Mouse (Mus musculus): ENCODE measurements around the gene Ovol1. TPM values are rescaled to one million over a fixed set of nuclear protein-coding genes. Genes with fewer than 3 reads are reported as not detected.

Ovol1 gene
- polyA plus RNA-seq, 1 experiment from 2014 or later: 0.89 TPM

DNA sequence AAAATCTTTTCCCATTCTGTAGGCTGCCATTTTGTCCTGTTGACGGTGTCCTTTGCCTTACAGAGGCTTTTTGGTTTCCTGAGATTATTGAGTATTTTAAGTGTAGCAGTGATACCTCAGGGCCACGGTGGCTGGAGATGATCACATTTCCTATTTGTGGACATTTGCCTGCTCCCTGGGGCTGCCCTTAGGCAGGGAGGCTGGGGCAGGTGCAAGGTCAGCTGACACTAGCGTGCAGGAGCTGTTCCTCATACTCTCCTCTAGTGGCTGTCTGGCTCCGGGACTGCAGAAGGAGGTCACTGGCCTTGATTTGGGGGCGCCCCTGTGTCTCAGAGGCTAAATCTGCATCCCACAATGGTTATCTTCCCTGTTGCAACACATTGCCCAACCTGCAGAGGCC, 35.2 kb downstream of the Ovol1 start:
- 59% methylated on average over 5 of the region's 5 CpGs for WGBS
- Histone ChIP-seq H3K9me3 (ENCODE audit: low read depth, low read length) (no peaks in the 10 kb centered on the region), H3K27ac (ENCODE audit: low read depth) (no peak overlapping the region), H3K4me1 (ENCODE audit: insufficient read depth) (no peaks in the 10 kb centered on the region), H3K27me3 (ENCODE audit: insufficient read depth, low read length) (no peaks in the 10 kb centered on the region), H3K4me2 (no peak overlapping the region), H3K36me3 (ENCODE audit: insufficient read depth) (no peaks in the 10 kb centered on the region), H3K9ac (no peak overlapping the region), H3K4me3 (ENCODE audit: low read depth, low read length) (no peak overlapping the region)
- TF ChIP-seq CTCF (IDR thresholded peaks at IDR 0.05; ENCODE audit: low read depth): no peak
- ATAC-seq (ENCODE audit: insufficient read depth) (no peak), DNase-seq (no peak)

DNA sequence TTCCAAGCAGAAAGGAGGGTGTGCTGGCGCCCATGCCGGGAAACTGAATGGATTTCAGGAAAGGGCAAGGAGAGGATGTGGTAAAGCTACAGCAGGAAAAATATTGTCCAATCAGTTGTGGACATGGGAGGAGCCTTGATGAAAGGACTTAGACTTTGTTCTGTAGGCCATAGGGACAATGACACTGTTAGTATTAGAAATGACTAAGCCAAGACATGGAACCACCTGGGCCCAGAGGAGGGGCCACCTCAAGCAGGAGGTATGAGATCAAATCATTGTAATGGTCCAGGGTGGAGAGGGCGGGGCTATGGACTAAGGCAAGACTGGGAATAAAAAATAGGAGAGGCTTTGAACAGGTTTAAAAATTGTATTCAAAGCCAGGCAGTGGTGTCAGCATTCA, 41.7 kb downstream of the Ovol1 start:
- no peaks in the 10 kb centered on the region for H3K36me3 ChIP-seq (ENCODE audit: insufficient read depth)
- H3K4me3 ChIP-seq (ENCODE audit: low read depth, low read length): no peak overlapping the region
- no peak overlapping the region for H3K27ac ChIP-seq (ENCODE audit: low read depth)
- no peak overlapping the region for H3K9ac ChIP-seq
- DNase-seq (no peak), ATAC-seq (ENCODE audit: insufficient read depth) (no peak)
- no peaks in the 10 kb centered on the region for H3K27me3 ChIP-seq (ENCODE audit: insufficient read depth, low read length)
- TF ChIP-seq CTCF (IDR thresholded peaks at IDR 0.05; ENCODE audit: low read depth): no peak
- no peak overlapping the region for H3K4me2 ChIP-seq
- no peaks in the 10 kb centered on the region for H3K9me3 ChIP-seq (ENCODE audit: low read depth, low read length)
- WGBS: 77% methylated on average over 3 of the region's 3 CpGs
- H3K4me1 ChIP-seq (ENCODE audit: insufficient read depth): no peaks in the 10 kb centered on the region

DNA sequence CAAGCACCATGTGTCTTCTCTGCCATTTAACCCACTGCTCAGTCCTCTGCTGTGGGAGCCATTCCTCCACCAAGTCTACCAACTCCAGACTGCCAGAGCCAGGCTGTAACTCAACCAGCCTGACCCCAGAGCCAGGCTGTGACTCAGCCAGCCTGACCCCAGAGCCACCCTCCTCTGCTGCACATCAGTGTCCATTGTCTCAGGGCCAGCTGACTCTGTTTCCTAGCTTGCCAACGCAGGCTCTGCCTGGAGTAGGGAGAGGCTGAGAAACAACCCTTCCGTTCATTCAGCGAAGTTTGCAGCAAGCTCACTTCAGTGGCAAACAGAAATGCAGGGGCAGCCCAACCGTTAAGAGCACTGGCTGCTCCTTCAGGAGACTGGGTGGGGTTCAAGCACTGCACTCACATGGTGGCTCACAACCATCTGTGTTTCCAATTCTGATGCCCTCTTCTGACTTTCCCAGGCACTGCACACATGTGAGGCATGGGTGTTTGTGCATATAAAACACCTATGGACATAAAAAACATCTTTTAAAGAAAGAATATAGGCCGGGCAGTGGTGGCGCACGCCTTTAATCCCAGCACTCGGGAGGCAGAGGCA, 43.4 kb downstream of the Ovol1 start:
- H3K4me1 ChIP-seq (ENCODE audit: insufficient read depth): no peaks in the 10 kb centered on the region
- no peak overlapping the region for H3K27ac ChIP-seq (ENCODE audit: low read depth)
- H3K4me3 ChIP-seq (ENCODE audit: low read depth, low read length): no peak overlapping the region
- no peak overlapping the region for H3K9ac ChIP-seq
- no peaks in the 10 kb centered on the region for H3K9me3 ChIP-seq (ENCODE audit: low read depth, low read length)
- H3K36me3 ChIP-seq (ENCODE audit: insufficient read depth): no peaks in the 10 kb centered on the region
- H3K27me3 ChIP-seq (ENCODE audit: insufficient read depth, low read length): no peaks in the 10 kb centered on the region
- no peak overlapping the region for H3K4me2 ChIP-seq
- 0 out of 2 replicates have a peak, but pooled peaks have one; percentile 3 for TF ChIP-seq CTCF (IDR thresholded peaks at IDR 0.05; ENCODE audit: low read depth)
- DNase-seq (no peak), ATAC-seq (ENCODE audit: insufficient read depth) (no peak)
- WGBS: 70% methylated on average over 8 of the region's 8 CpGs

DNA sequence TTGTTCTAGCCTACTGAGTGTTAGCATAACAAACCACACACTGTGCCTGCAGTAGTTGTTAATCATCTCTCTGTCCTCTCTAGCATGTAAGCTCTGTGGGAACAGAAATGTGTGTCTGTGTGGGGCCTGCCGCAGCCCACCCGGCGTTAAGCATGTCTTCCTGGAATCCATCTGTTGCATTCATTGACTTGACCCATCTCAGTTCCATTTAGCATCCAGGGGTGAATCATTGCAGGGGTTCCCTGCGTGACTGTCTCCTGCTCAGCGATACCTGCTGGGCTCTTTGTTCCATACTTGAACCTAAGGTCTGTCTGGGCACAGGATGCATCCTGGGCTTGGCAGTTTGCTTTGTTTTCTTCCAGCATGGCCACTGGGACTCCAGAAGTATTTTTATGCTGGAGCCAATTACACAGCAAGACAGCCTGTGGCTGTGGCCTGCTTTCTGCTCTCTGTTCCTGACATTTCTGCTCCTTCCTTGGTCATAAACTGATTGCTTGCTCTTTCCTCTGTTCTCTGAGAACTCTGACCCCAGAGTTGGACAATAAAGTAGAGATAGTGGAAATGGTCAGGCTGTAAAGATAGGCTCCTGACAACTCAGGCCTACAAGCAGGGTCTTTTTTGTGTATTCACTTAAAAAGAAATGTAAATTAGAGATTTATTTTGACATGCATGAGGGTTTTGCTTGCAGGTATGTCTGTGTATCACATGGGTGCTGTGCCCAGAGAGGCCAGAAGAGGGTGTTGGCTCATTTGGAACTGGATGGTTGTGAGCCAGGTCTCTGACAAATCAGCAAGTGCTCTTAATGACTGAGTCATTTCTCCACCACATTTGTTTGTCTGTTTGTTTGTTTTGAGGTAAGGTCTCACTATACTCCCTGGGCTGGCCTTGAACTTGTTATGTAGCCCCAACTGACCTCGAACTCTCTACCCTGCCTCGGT, 44.3 kb downstream of the Ovol1 start:
- Histone ChIP-seq H3K4me1 (ENCODE audit: insufficient read depth) (0 out of 2 replicates have a peak, but pooled peaks cover 2% of the 10 kb centered on the region), H3K36me3 (ENCODE audit: insufficient read depth) (no peaks in the 10 kb centered on the region), H3K9me3 (ENCODE audit: low read depth, low read length) (no peaks in the 10 kb centered on the region), H3K9ac (no peak overlapping the region), H3K27me3 (ENCODE audit: insufficient read depth, low read length) (no peaks in the 10 kb centered on the region), H3K4me2 (no peak overlapping the region), H3K27ac (ENCODE audit: low read depth) (no peak overlapping the region), H3K4me3 (ENCODE audit: low read depth, low read length) (no peak overlapping the region)
- DNase-seq: no peak
- no peak for ATAC-seq (ENCODE audit: insufficient read depth)
- TF ChIP-seq CTCF (IDR thresholded peaks at IDR 0.05; ENCODE audit: low read depth): no peak
- WGBS: 87% methylated on average over 7 of the region's 7 CpGs

DNA sequence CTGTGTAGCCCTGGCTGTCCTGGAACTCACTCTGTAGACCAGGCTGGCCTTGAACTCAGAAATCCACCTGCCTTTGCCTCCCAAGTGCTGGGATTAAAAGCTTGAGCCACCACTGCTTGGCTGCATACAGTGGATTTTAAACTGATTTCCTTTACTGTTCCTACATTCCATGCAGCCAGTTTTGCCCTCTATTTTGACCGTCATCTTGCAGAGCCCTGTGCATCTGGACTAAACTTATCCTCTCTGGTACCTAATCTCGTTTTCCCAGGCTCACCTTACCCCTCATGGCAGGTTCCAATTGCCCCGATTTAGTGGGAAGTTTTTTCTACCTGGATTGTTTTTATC, 47.5 kb downstream of the Ovol1 start:
- H3K4me2 ChIP-seq: no peak overlapping the region

DNA sequence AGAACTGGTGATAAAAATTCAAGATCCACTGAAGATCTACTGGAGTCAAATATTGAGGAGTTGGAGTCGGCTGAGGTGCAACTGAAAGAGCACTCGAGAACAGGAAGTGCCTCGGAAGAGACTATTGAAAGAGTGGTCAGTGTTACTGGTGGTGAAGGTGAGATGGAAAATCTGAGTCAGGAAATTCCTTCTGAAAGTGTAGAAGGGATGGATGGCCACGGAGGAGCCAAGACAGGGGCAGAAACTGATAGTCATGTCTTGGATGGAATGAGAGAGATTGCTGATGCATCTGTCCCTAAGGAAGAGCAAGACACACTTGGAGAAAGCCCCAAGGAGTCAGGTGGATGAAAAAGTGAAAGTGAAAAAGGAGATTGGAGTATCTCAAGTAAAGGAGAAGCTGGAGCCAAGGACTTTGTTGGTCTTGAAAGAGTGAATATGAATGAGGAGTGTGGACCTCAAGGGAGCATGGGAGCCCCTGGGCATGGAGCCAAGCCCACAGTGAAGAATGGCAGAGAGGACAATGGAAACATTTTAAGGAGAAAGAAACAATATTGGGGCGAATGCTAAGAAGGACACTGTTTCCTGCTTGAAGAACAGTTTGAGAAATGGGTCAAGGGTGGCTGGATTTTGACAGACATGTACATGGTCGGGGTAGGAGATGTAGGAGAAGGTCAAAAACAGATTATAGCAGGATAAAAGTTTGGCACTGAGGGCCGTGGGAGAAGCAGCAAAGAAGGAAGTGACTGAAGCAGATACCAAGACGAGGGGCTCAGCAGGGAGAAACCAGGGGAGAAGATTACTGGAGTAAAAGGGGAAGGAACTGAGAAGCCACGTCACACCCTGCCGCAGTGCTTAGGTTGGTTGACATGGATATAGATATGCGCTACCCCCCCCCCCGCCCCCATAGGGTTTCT, 48.1 kb downstream of the Ovol1 start:
- Histone ChIP-seq H3K4me1 (ENCODE audit: insufficient read depth) (0 out of 2 replicates have a peak, but pooled peaks cover 5% of the 10 kb centered on the region), H3K9ac (no peak overlapping the region), H3K27me3 (ENCODE audit: insufficient read depth, low read length) (no peaks in the 10 kb centered on the region), H3K27ac (ENCODE audit: low read depth) (no peak overlapping the region), H3K4me3 (ENCODE audit: low read depth, low read length) (no peak overlapping the region), H3K4me2 (0 out of 2 replicates have a peak overlapping the region, but pooled peaks have one; percentile 2), H3K36me3 (ENCODE audit: insufficient read depth) (no peaks in the 10 kb centered on the region), H3K9me3 (ENCODE audit: low read depth, low read length) (no peaks in the 10 kb centered on the region)
- 73% methylated on average over 12 of the region's 12 CpGs for WGBS
- DNase-seq (peak; percentile 57), ATAC-seq (ENCODE audit: insufficient read depth) (no peak)
- no peak for TF ChIP-seq CTCF (IDR thresholded peaks at IDR 0.05; ENCODE audit: low read depth)

More for the DNA sequence above, 47.5 kb downstream of the Ovol1 start:
- Histone ChIP-seq H3K9me3 (ENCODE audit: low read depth, low read length) (no peaks in the 10 kb centered on the region), H3K4me3 (ENCODE audit: low read depth, low read length) (no peak overlapping the region), H3K4me1 (ENCODE audit: insufficient read depth) (0 out of 2 replicates have a peak, but pooled peaks cover 5% of the 10 kb centered on the region), H3K27me3 (ENCODE audit: insufficient read depth, low read length) (no peaks in the 10 kb centered on the region), H3K9ac (no peak overlapping the region), H3K27ac (ENCODE audit: low read depth) (no peak overlapping the region), H3K36me3 (ENCODE audit: insufficient read depth) (no peaks in the 10 kb centered on the region)
- no peak for ATAC-seq (ENCODE audit: insufficient read depth)
- WGBS: 78% methylated on average over 3 of the region's 3 CpGs
- no peak for TF ChIP-seq CTCF (IDR thresholded peaks at IDR 0.05; ENCODE audit: low read depth)
- no peak for DNase-seq
